ENCODE assay signal across 12 mouse cellular contexts in genomic region chr1:76491187-76491586, GRCm38 (mm10).
A peak's percentile ranks its signal among the peaks of the same experiment; 100 is the strongest.
DNase-seq lines count a peak whose midpoint lies in the region; ATAC-seq and TF ChIP-seq lines count a peak whose summit lies in the region.
"Had no signal": no experiment of that assay in that cellular context is flagged by ENCODE, and none has a peak within 500 bp of the region (broad histone marks: within the 10 kb centered on the region; RNA-seq: fewer than 3 reads in every experiment).

No protein-coding gene starts in this region.

- ATAC-seq in lung, embryonic 15.5 days (ENCODE audit: borderline replicate concordance, extremely low read depth, low FRiP score, low TSS enrichment), result no peak
- peak; percentile 71; the same call in 1 of the 2 replicates for ATAC-seq in hindbrain, embryonic 16.5 days

- no peaks in the 10 kb centered on the region for H3K27me3 ChIP-seq in lung, embryonic 15.5 days
- H3K27me3 ChIP-seq in hindbrain, embryonic 16.5 days (replicated peaks; ENCODE audit: control insufficient read depth, insufficient read depth, low read length), result no peaks in the 10 kb centered on the region
- no peaks in the 10 kb centered on the region for H3K27me3 ChIP-seq in kidney, adult 2 months (replicated peaks; ENCODE audit: control insufficient read depth, insufficient read depth, low read length)
- H3K27me3 ChIP-seq: embryonic facial prominence, embryonic 12.5 days; liver, embryonic 15.5 days had no signal

- no peaks in the 10 kb centered on the region for H3K36me3 ChIP-seq in lung, embryonic 15.5 days
- H3K36me3 ChIP-seq in hindbrain, embryonic 16.5 days (ENCODE audit: control insufficient read depth, insufficient read depth, low read length), result no peaks in the 10 kb centered on the region
- H3K36me3 ChIP-seq in kidney, adult 2 months (ENCODE audit: control insufficient read depth, insufficient read depth, low read length), result no peaks in the 10 kb centered on the region
- H3K36me3 ChIP-seq: embryonic facial prominence, embryonic 12.5 days; liver, embryonic 15.5 days had no signal

- no peak overlapping the region for H3K27ac ChIP-seq in lung, embryonic 15.5 days
- H3K27ac ChIP-seq in hindbrain, embryonic 16.5 days (ENCODE audit: low read depth, low read length), result no peak overlapping the region; the same call in 1 of the 2 replicates
- no peak overlapping the region for H3K27ac ChIP-seq in kidney, adult 2 months (ENCODE audit: insufficient read depth, low read depth, low read length)
- H3K27ac ChIP-seq: embryonic facial prominence, embryonic 12.5 days; liver, embryonic 15.5 days had no signal

- no peak for TF ChIP-seq CTCF in lung, adult 2 months (IDR thresholded peaks at IDR 0.05; ENCODE audit: insufficient read depth, low read length)
- no peak for TF ChIP-seq CTCF in kidney, adult 2 months (conservative IDR thresholded peaks at IDR 0.05; ENCODE audit: insufficient read depth, insufficient read length, low read depth, low read length)

- H3K9me3 ChIP-seq in lung, embryonic 15.5 days, result no peaks in the 10 kb centered on the region
- no peaks in the 10 kb centered on the region for H3K9me3 ChIP-seq in hindbrain, embryonic 16.5 days (ENCODE audit: control insufficient read depth, low read length)
- H3K9me3 ChIP-seq: embryonic facial prominence, embryonic 12.5 days; liver, embryonic 15.5 days had no signal

- H3K4me3 ChIP-seq in lung, embryonic 15.5 days, result no peak overlapping the region
- no peak overlapping the region for H3K4me3 ChIP-seq in lung, adult 2 months (replicated peaks; ENCODE audit: extremely low read depth, low read depth, low read length)
- H3K4me3 ChIP-seq in hindbrain, embryonic 16.5 days (ENCODE audit: low read length), result no peak overlapping the region
- H3K4me3 ChIP-seq in kidney, adult 2 months (ENCODE audit: insufficient read depth, low read depth, low read length), result no peak overlapping the region
- H3K4me3 ChIP-seq: embryonic facial prominence, embryonic 12.5 days; liver, embryonic 15.5 days had no signal

- DNase-seq in cerebellum, postnatal 10 days, result peak; percentile 25 to 30
- DNase-seq in cerebellum, adult 18-20 months, result no peak
- DNase-seq in lung, adult 2 months, result no peak
- DNase-seq in right cerebral cortex, postnatal 36 days (ENCODE audit: low spot score in 2 of 2), result peak; percentile 27 to 60
- no peak for DNase-seq in kidney, adult 2 months
- DNase-seq in gastrocnemius, adult 8-10 months (ENCODE audit: low spot score in 2 of 2), result no peak
- DNase-seq: heart, postnatal 10 days; spleen, adult 18-20 months had no signal

- H3K9ac ChIP-seq in lung, embryonic 15.5 days, result no peak overlapping the region
- peak overlapping the region; percentile 43 for H3K9ac ChIP-seq in hindbrain, embryonic 16.5 days (ENCODE audit: low read depth, low read length)
- H3K9ac ChIP-seq: embryonic facial prominence, embryonic 12.5 days; liver, embryonic 15.5 days had no signal

- H3K4me2 ChIP-seq in lung, embryonic 15.5 days, result 0 out of 2 replicates have a peak overlapping the region, but pooled peaks have one; percentile 14
- peak overlapping the region; percentile 35 for H3K4me2 ChIP-seq in hindbrain, embryonic 16.5 days (ENCODE audit: low read length)
- H3K4me2 ChIP-seq: embryonic facial prominence, embryonic 12.5 days; liver, embryonic 15.5 days had no signal

- WGBS in lung, embryonic 15.5 days, result 38% methylated on average over 4 of the region's 4 CpGs
- WGBS in lung, adult 2 months, result 53% methylated on average over 4 of the region's 4 CpGs
- WGBS in hindbrain, embryonic 16.5 days, result 20% methylated on average over 4 of the region's 4 CpGs
- 60% methylated on average over 4 of the region's 4 CpGs for WGBS in kidney, adult 2 months

- peaks cover 3% of the 10 kb centered on the region; the same call in 1 of the 2 replicates for H3K4me1 ChIP-seq in lung, embryonic 15.5 days
- H3K4me1 ChIP-seq in lung, adult 2 months (ENCODE audit: control insufficient read depth, insufficient read depth, low read length), result no peaks in the 10 kb centered on the region
- peaks cover 15% of the 10 kb centered on the region for H3K4me1 ChIP-seq in hindbrain, embryonic 16.5 days (ENCODE audit: control insufficient read depth, insufficient read depth, low read depth, low read length)
- no peaks in the 10 kb centered on the region for H3K4me1 ChIP-seq in kidney, adult 2 months (ENCODE audit: control insufficient read depth, insufficient read depth, low read length)
- H3K4me1 ChIP-seq: liver, embryonic 15.5 days had no signal

- TF ChIP-seq POLR2A in lung, adult 2 months (IDR thresholded peaks at IDR 0.05; ENCODE audit: borderline replicate concordance, extremely low read depth, low read depth, low read length), result no peak
- TF ChIP-seq POLR2A in kidney, adult 2 months (IDR thresholded peaks at IDR 0.05; ENCODE audit: low read depth, low read length), result no peak

Comparison
In these comparisons a context has a peak if more than half of its experiments do, and no peak if none do; other contexts are left out.
1. DNase-seq: peak in cerebellum, postnatal 10 days (2 of 2) and right cerebral cortex, postnatal 36 days (2 of 2); none in cerebellum, adult 18-20 months (0 of 2), lung, adult 2 months (single experiment), kidney, adult 2 months (single experiment) and gastrocnemius, adult 8-10 months (0 of 2).